Mouse (Mus musculus) testis, adult 2 months (tissue): ENCODE measurements around the gene Gm28308.

Source experiments
- CTCF ChIP-seq: fragments of 200-500 bp; IDR thresholded peaks from 2 replicates; pipeline ENCODE4 v1.5.1; 2012; ENCODE audit warnings: low read depth, mild to moderate bottlenecking, inconsistent platforms, low read length, moderate library complexity; ENCODE audit not compliant: control insufficient read depth, insufficient read depth, insufficient replicate concordance
- POLR2A ChIP-seq: fragments of 200-500 bp; IDR thresholded peaks from 2 replicates; pipeline ENCODE4 v1.6.1; 2012; ENCODE audit warnings: low read depth, mild to moderate bottlenecking, inconsistent platforms, low read length, moderate library complexity; ENCODE audit not compliant: control insufficient read depth

- no peak for TF ChIP-seq POLR2A
- TF ChIP-seq CTCF, result no peak
Observed at GRCm38 (mm10) chr6:52190906-52191810, 22.0 kb downstream of the Gm28308 start, which contains the start of gene Hoxa4.
